Mouse (Mus musculus) fat pad, adult 2 months (tissue): ENCODE measurements around the gene Ssxb2.
"Not testable (repeated sequence)": the region's sequence is repeated elsewhere in the genome, so short reads cannot be mapped to it uniquely, and the experiment has no call there.

Experiments used
- DNase-seq: peaks from one replicate; pipeline ENCODE4 v3.0.0-alpha.2; 2011; ENCODE audit warnings: low read depth, low spot score; ENCODE audit errors: extremely low read depth

The Ssxb2 gene

GRCm38 (mm10) chrX:8461626-8462025 lies at the start of gene Ssxb2:
Gene Ssxb2, minus strand, starts transcription at chrX:8461726.
- not testable (repeated sequence) for DNase-seq

GRCm38 (mm10) chrX:8413005-8413404 lies 48.5 kb downstream of the Ssxb2 start, which contains the start of gene Ssxb1:
Gene Ssxb1, plus strand, starts transcription at chrX:8413305.
- not testable (repeated sequence) for DNase-seq
